Mouse (Mus musculus) olfactory bulb, adult 2 months (tissue): ENCODE measurements at regions not wholly inside any gene's neighbourhood (a gene's known extent, or its start where the extent isn't known, plus 50 kb on each side); places are given as distances from the start of the nearest gene placed in this dataset.

Experiments used
- H3K27ac ChIP-seq: fragments of 200-500 bp; 2 replicates; pipeline ENCODE4 v1.5.1; 2012; ENCODE audit warnings: low read depth, low read length; ENCODE audit not compliant: insufficient read depth
- H3K4me1 ChIP-seq: fragments of 200-500 bp; 2 replicates; pipeline ENCODE4 v1.6.1; 2012; ENCODE audit warnings: low read length; ENCODE audit not compliant: control insufficient read depth, insufficient read depth
- H3K4me3 ChIP-seq: fragments of 200-500 bp; 2 replicates; pipeline ENCODE4 v1.5.1; 2012; ENCODE audit warnings: mild to moderate bottlenecking, low read depth, low read length, moderate library complexity; ENCODE audit not compliant: insufficient read depth
- CTCF ChIP-seq: fragments of 200-500 bp; IDR thresholded peaks from 2 replicates; pipeline ENCODE4 v1.5.1; 2012; ENCODE audit warnings: low read depth, mild to moderate bottlenecking, low read length, moderate library complexity; ENCODE audit not compliant: insufficient read depth
- POLR2A ChIP-seq: fragments of 200-500 bp; IDR thresholded peaks from 2 replicates; pipeline ENCODE4 v1.6.1; 2012; ENCODE audit warnings: mild to moderate bottlenecking, low read depth, low read length, moderate library complexity; ENCODE audit not compliant: insufficient read depth
- WGBS: fragments of 180-500 bp; shearing (Covaris S2); methylation state at CpG from one replicate; pipeline ENCODE4 v1.1.7; 2018; 5-methylcytosine and 5-hydroxymethylcytosine counted together

DNA sequence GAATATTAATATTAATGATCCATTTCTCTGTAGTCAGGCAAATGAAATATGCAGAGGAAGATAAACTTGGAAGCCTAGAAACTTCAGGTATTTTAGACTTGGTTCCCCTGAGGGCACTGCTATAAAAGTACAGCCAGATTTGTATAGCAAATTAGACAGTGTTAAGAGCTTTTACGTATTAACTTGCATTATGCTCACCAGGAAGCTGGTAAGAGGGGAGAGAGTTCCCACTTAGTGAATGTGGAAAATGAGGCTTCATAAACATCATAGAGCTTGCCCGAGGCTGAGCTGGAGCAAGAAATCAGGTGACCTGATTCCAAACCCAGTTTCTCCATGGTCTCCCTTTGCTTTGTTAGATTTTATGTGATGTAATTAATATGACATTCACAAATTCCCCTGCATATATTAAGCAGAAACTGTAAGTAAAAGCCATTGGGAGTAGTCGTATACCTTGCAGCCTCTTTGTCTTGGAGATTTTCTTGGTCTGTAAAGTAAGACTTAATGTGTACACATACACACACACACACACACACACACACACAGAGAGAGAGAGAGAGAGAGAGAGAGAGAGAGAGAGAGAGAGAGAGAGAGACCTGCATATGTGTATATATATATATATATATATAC lies 718.9 kb upstream of the Isx start:
- no peak overlapping the region for H3K27ac ChIP-seq
- WGBS = 83% methylated on average over 3 of the region's 3 CpGs
- no peak overlapping the region for H3K4me3 ChIP-seq
- H3K4me1 ChIP-seq = no peaks in the 10 kb centered on the region
- no peak for TF ChIP-seq POLR2A
- TF ChIP-seq CTCF = no peak

- TF ChIP-seq CTCF (no peak), POLR2A (no peak)
- WGBS = 47% methylated on average over 2 of the region's 2 CpGs
Measured at GRCm38 (mm10) chr8:74169561-74169960, 703.4 kb upstream of the Isx start.

GRCm38 (mm10) chr8:74170702-74171101 lies 702.3 kb upstream of the Isx start:
- Histone ChIP-seq H3K27ac (no peak overlapping the region), H3K4me3 (no peak overlapping the region), H3K4me1 (no peaks in the 10 kb centered on the region)
- TF ChIP-seq CTCF (no peak), POLR2A (no peak)

More at GRCm38 (mm10) chr8:74169561-74169960, 703.4 kb upstream of the Isx start:
- Histone ChIP-seq H3K4me1 (no peaks in the 10 kb centered on the region), H3K4me3 (no peak overlapping the region), H3K27ac (no peak overlapping the region)

- H3K4me3 ChIP-seq = no peak overlapping the region
- H3K4me1 ChIP-seq = no peaks in the 10 kb centered on the region
- TF ChIP-seq CTCF (no peak), POLR2A (no peak)
- WGBS = 46% methylated on average over 1 of the region's 1 CpGs
- no peak overlapping the region for H3K27ac ChIP-seq
Measured at GRCm38 (mm10) chr8:74171113-74171512, 701.9 kb upstream of the Isx start.

DNA sequence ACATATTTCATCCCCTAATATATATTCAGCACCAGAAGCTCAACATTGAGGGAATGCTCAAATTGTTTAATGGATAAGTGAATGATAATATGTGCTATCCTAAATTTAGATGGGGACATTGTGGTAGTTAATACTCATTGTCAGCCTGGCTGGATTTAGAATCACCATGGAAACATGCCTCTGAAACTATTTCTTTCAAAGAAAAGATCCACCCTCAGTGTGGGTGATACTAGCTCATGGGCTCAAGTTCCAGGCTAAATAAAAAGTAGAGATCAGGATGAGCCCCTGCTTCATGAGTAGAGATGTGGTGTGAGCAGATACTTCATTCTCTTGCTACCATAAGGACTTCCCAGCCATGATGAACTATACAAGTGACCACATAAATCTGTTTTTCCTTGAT lies 668.4 kb upstream of the Isx start:
- no peaks in the 10 kb centered on the region for H3K4me1 ChIP-seq
- H3K27ac ChIP-seq = peak overlapping the region; percentile 82
- TF ChIP-seq CTCF (no peak), POLR2A (no peak)

DNA sequence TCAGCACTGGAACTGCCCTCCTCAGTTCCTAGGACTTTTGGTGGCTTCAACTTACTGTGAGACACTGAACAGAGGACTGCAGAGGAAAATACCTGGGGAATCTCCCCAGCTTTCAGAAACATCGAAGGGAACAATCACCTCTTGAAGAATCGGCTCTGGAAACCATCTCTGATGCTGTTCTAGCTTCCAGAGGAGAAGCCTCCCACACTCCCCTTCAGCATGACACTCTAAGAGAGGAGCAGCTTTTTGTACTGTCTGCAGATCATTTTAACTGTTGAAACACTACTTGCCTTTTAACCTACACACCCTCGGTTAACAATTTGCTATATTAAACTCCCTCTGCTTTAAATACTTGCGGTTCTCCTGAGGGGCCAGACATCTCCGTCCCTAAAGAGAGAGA lies 664.7 kb upstream of the Isx start:
- H3K4me3 ChIP-seq = no peak overlapping the region
- H3K4me1 ChIP-seq = no peaks in the 10 kb centered on the region
- H3K27ac ChIP-seq = no peak overlapping the region
- 44% methylated on average over 5 of the region's 5 CpGs for WGBS
- TF ChIP-seq CTCF = no peak
- no peak for TF ChIP-seq POLR2A

More for the DNA sequence above, 668.4 kb upstream of the Isx start:
- H3K4me3 ChIP-seq = no peak overlapping the region

- no peaks in the 10 kb centered on the region for H3K4me1 ChIP-seq
- 56% methylated on average over 1 of the region's 1 CpGs for WGBS
- no peak overlapping the region for H3K27ac ChIP-seq
- no peak for TF ChIP-seq POLR2A
- no peak for TF ChIP-seq CTCF
- H3K4me3 ChIP-seq = no peak overlapping the region
Measured at GRCm38 (mm10) chr8:74216776-74217175, 656.2 kb upstream of the Isx start.
